Mouse (Mus musculus) right cerebral cortex, postnatal 14 days (tissue): ENCODE measurements around the gene Zan.
"Not testable (repeated sequence)": the region's sequence is repeated elsewhere in the genome, so short reads cannot be mapped to it uniquely, and the experiment has no call there.

Experiments
- DNase-seq: peaks from one replicate; pipeline ENCODE4 v3.0.0; 2022

The Zan gene

DNA sequence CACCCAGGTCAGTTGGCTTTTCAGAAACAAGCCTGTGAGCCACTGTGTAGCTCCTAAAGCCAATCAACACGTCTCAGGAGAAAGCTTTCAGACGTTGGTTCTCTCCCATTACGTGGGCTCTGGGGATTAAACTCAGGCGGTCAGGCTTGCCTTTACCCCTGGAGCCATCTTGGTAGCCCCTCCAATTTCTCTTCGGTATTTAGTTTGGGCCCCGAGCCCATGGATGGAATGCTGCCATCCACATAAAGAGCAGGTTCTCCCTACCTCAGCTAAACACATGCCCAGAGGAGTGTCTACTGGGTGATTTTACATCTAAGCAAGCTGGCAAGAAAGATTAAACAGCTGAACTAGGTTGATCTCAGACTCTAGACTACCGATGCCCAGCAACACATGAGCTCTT lies 23.3 kb upstream of the Zan start:
- DNase-seq, result no peak

GRCm38 (mm10) chr5:137493831-137494230 lies 17.0 kb upstream of the Zan start:
- peak; percentile 23 for DNase-seq

GRCm38 (mm10) chr5:137491559-137491958 lies 14.7 kb upstream of the Zan start:
- DNase-seq, result peak; percentile 35

DNA sequence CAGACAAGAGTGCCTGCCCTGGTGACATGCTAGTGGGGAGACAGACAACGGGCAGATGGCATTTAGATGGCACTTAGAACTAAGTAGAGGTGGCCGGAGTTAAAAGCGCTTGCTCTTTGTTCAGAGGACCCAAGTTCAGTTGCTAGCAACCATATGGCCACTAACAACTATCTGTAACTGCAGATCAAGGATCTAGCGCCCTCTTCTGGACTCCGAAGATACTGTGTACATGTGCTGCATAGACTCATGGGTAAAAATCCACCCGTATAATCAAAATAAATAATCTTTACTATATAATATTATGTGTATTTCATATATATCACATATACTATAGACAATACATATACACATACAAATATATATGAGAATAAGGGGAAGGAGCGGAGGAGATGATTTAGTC lies 10.8 kb upstream of the Zan start:
- DNase-seq, result no peak

DNA sequence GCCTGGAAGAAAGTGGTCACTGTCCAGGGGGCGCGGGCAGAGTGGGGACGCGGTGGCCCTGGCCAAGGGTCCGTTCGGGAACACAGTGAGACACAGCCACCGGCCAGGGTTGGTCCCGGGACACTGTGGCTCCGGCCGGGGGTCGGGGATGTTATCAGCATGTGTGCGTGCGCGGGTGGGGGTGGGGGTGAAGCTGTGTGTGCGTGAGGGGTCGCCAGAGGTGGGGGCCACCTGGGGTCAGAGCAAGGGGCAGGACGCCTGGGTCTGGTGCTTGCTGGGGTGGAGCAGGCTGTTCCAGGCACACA lies 8.9 kb upstream of the Zan start:
- no peak for DNase-seq

DNA sequence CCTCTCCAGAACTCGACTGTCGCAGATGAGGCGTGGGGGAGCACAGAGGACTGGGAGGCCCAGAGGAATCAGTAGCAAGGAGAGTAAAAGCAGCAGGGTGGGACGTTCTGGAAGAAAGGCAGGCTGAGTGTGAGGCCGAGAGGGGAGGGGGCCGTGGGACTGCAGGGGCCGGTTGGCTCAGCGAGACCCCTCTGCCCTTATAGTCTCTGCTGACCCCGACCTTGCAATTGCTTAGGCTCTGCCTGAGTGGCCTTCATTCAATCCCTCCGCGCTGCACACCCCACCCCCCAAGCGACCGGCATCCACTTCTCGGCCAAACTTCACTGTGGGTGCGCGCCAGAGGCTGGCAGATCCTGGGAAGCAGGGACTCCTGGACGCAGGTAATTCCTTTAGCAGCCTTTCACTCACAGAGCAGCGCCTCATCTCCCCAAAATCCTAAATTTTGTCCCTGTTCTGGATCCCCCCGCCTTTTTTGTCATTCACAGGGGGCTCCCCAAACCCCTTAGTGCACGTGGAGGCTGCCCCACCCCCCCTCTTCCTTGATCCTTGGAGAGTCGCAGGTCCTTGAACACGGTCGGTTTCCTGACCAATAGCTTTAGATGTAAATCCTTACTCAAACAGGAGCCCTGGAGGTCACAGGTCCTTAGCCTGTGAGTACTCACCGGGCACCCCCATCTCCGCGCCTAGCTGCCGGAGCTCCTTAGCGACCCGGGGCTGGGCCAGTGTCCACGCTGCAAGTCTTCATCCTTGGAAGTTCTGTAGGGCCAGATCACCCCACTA lies 8.4 kb upstream of the Zan start:
- DNase-seq, result no peak

DNA sequence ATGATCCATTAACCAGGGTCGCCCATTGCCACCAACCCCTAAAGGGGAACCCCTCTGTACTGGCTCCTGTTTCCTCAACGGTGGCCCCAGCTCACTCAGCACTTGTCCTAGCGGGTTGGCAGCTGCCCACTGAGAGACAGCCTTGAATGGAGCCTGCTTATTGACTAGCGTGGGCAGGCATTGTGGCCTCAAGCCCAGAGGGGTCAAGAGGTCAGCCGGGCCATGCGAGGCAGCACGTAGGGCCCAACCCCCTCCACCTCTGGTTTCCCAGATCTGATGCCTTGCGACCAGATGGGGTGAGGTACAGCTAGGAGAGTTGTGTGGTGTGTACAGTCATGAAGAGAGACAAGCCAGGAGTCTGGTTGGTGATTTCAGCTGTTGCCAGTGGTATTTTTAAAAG lies 5.0 kb upstream of the Zan start:
- peak; percentile 30 for DNase-seq

DNA sequence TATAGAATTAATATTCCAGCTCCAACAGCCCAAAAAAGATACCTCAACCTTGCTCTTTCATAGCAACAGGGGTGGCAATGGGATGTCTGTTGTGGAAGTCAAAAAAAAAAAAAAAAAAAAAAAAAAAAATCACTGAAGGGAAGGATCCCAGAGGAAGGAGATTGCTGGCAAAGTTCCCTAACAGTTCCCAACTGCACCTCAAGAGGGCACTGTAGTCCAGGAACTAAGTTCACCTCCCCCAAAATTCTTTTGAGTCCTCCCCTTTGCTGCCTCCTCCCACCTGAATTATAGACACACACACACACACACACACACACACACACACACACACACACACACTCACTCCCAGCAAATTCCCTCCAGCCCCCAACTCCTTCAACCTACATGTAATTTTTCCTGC lies 4.3 kb upstream of the Zan start:
- peak; percentile 83 for DNase-seq

DNA sequence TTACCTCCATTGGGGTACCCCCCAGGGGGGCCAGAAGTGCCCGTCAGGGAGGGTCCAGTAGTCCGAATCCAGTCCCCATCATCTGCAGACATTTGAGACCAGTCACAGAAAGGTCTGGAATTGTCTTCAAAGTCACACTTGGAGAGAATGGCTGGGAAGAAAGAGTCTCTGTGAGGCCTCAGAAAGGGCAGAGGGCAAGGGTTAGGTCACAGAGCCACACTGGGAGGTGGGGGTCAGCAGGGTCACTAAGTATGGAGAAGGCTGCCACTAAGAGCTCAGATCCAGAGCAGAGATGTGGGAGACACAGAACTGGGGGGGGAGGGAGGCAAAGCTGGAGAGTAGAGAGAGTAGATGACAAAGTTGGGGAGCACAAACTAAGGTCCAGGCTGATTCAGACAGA lies 2.5 kb downstream of the Zan start:
- DNase-seq, result no peak

DNA sequence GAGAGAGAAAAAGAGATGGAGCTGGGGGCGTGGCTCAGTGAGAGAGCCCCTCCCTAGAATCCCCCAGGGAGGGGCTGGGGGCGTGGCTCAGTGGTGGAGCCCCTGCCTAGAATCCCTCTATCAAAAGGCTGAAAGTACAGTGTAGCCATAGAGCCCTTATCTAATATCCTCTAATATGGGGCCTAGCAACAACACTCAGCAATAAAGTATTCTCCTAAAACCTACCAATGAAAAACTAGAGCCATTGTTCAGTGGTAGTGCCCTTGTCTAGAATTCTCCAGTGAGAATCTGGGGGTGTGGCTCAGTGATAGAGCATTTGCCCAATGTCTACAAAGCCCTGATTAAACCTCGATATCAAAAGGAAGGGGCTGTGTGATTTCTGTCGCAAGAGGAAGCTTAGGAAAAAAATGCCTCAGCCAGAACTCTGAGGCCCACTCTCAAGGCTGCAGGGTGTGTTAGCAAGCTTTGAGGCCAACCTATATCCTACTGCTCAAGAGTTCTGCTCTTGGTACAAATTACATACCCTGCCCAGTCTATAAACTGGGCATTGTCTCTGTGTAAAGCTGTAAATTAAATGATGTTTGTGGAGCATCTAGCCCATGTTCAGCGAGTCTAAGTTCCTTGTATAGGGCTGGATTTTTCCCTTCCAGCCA lies 4.5 kb downstream of the Zan start:
- no peak for DNase-seq

GRCm38 (mm10) chr5:137466946-137467345 lies 9.9 kb downstream of the Zan start:
- DNase-seq, result no peak

DNA sequence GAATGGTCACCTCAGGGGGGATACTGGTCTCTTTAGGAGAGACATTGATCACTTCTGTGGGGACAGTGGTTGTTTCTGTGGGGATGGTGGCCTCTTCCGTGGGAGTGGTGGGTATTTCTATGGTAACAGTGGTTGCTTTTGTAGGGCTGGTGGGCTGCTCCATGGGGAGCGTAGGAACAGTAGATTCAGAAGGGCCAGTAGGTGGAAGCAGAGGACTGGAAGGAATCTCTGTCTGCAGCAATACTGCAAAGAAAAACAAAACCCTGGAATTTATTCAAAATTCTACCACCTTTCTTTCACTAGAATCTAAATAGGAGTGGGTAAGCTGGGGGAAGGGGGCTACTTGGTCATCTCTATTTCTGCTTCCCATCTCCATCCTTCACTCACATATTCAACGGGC lies 11.8 kb downstream of the Zan start:
- DNase-seq, result no peak

- no peak for DNase-seq
Observed at GRCm38 (mm10) chr5:137455866-137456591, 20.8 kb downstream of the Zan start.

DNA sequence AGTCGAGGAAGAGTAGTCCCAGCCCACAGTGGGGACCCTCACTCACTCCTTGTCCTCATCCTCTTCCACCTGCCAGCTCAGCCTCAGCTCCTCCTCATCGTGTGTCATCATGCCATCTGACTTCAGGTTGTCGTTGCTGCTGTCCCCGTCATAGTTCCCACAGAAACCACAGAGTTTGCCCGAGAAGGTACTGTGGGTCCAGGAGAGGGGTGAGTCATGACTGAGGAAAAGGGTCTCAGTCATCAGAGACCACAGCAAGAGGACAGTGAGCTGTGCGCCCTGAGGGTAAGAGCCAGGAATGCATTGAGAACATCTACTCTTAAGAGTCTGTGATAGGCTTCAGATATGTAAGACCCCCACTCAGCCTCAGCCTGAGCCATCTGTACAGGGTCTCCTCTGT lies 21.7 kb downstream of the Zan start:
- no peak for DNase-seq

GRCm38 (mm10) chr5:137445536-137445935 lies 31.3 kb downstream of the Zan start:
- no peak for DNase-seq

GRCm38 (mm10) chr5:137440216-137440855 lies 36.5 kb downstream of the Zan start:
- no peak for DNase-seq

- no peak for DNase-seq
Observed at GRCm38 (mm10) chr5:137433889-137434288, 43.0 kb downstream of the Zan start.

- not testable (repeated sequence) for DNase-seq
Observed at GRCm38 (mm10) chr5:137430402-137430801, 46.5 kb downstream of the Zan start.

- no peak for DNase-seq
Observed at GRCm38 (mm10) chr5:137425648-137426047, 51.2 kb downstream of the Zan start.

DNA sequence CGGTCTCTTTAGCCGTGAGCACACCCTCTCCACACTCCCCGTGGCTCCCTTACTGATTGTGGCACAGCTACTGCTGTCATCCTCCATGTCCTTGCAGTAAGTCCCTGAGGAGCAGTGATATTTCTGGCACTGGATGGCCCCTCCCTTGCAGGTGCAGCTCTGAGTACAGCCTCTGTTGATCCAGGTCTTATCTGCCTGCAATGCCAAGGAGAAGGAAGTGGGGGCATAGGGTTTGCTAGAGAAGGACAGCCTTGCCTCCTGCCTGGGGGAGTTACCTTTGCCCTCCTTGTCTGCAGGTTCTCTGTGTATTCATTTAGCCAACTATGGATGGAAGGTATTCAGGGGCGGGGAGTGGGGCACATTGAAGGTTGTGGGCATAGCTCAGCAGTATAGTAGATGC lies 57.0 kb downstream of the Zan start:
- no peak for DNase-seq

DNA sequence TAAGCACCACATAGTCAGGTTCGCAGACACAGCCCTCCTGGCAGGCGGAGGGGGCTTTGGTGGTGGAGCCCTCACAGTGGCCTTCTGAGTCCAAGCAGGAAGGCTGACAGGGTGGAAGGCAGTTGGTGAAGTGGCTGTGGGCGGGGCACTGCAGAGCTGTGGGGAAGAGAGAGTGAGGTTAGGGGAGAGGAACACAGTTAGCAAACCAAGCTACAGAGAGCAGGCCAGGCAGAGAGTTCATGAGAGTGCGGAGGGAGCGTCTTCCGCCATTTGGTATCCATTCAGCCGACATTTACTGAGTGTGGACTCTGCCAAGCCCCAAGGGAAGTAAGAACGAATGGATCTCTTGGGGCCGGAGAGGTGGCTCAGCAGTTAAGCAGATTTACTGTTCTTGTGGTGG lies 57.8 kb downstream of the Zan start:
- DNase-seq, result no peak

GRCm38 (mm10) chr5:137414253-137414652 lies 62.6 kb downstream of the Zan start:
- no peak for DNase-seq

DNA sequence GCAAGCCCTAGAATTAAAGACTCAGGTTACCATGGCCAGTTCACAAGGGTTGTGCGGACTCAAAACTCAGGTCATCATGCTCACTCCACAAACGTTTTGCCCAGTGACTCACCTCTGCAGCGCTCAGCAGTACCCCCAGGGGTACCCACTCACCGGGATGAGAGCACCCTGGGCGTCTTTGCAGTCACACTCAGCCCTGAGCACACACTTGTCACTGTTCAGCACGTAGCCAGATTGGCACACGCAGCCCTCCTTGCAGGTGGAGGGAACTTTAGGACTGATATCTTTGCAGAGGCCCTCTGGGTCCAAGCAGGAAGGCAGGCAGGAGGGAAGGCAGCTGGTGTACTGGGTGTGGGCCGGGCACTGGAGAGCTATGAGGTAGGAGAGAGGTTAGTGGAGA lies 65.6 kb downstream of the Zan start:
- DNase-seq, result no peak

- DNase-seq, result no peak
Observed at GRCm38 (mm10) chr5:137410549-137410948, 66.3 kb downstream of the Zan start.
